Mouse (Mus musculus): Measurements from ENCODE around the gene Pck1.

DNA sequence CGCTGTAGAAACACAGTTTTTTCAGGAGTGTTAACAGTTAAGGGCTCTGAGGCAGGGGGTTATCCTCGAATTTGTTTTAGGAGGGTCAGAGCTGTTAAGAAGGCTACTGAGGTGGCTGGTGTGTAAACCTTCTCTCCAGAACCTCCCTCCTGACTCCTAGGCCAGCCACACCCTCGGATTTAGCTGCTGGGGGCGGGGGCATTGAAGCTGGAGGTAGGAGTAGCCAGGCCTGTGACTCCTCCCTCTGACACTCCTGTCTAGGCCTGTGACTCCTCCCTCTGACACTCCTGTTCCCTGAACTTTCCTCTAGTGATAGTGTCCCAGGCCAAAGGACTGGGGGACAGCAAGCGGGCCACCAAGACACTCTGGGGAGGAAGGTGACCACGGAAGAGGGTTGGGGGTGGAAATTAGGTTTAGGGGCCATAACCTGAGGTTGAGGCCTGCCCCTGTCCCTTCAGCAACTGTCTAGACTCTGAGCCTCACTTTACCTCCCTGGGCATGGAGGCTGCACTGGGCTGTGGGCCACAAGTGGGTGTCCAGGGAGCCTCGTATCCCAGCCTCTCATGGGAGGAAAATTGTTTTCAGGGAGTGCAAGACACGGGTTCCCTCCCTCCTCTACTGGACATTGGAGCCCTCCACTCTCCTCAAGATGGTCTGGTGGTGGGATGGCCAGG lies 34.5 kb downstream of the Pck1 start:
- TF ChIP-seq CTCF (IDR thresholded peaks at IDR 0.05; ENCODE audit: low read depth) (no peak), EP300 (IDR thresholded peaks at IDR 0.05; ENCODE audit: low read depth) (no peak)

Measured in heart, postnatal 0 days (tissue).